Mouse (Mus musculus) liver, embryonic 14 days (tissue): Measurements from ENCODE around the gene Olfr1143. TPM values are rescaled to one million over a fixed set of nuclear protein-coding genes. Genes with fewer than 3 reads are reported as not detected.

Experiments used
- polyA plus RNA-seq: library from polyadenylated mRNA; depleted of rRNA; stranded (reverse); fragments of >200 nt; gene quantifications from 2 replicates; pipeline ENCODE4 v1.2.3, GENCODE M21; 2012; rRNA removed

The Olfr1143 gene
- not detected in 2 replicates for polyA plus RNA-seq

DNA sequence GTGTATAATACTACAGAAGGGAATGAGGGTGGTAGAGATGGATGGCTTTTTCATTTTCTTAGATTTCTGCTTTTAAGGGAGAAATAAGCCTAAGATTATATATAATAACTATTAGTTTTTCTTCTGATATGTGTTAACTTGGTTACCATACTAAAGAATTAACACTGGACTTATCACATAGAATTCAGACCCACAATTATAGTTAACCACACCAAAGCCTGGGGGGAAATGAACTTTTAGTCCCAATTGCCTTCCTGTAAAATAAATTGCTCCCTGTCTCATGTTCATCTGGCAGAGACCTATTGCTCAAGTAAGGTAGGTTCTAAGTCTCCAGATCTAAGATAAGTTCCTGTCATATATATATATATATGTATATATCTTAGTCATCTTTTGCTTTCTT is at the start of gene Olfr1143:
Olfr1143 (plus strand) TSS at position 301 of the 400 bp plus-strand sequence.

DNA sequence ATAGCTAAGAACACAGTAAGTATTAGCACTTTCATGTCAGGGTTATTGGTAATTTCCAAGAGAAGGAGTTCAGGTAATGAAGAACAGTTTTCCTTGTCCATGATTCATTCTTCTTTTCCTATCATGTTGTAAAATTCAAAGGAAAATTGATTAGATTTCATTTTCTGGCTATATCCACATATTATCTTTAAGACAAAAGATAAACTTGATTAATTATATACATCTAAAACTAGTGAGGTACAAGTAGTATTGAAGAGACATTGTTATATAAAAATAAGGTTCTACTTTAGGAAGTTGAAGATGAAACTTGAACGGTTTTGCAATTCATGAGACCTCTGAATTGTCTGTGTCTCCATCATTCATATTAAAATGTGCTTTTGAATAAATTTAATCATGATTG is 46.5 kb upstream of the Olfr1143 start, which contains the start of gene Olfr1141:
Olfr1141 (minus strand) TSS at position 101 of the 400 bp plus-strand sequence.

DNA sequence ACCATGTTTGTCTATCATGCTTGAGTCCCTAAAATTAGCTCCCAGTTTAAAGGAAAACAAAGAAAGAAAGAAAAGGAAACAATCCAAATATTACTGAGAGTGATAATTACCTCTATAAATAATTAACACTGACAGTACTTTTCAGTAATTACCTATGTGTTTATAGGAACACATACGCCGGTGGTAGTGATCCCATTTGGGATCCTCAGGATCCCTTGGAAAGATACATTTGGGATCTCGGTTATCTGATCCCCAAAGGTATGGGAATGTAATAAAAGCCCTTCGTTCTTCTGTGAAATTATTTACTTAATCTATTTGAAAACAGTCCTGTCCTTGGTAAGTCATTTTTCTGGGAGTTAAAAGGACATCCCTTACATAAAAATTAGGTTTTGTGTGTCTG is 21.2 kb upstream of the Olfr1143 start, which contains the start of gene Olfr152:
Olfr152 (plus strand) TSS at position 301 of the 400 bp plus-strand sequence.

DNA sequence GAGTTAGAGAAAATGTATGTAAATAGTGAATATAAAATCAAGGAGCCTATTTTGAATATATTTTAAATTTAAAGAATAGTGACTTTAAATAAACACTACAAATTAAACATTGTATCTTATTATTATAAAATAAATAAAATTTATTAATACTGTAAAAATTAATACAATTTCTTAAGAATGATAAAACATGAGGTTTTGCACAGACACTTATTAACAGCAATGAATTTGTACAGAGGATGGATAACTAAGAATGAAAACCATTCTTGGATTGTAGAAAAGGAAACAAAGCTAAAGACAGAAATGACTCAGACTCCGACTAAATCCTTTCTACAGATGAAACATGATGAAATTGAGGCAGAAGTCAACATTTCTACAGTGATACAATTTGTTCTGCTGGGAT is 9.1 kb downstream of the Olfr1143 start, which contains the start of gene Olfr1145:
Olfr1145 (plus strand) TSS at position 301 of the 400 bp plus-strand sequence.

DNA sequence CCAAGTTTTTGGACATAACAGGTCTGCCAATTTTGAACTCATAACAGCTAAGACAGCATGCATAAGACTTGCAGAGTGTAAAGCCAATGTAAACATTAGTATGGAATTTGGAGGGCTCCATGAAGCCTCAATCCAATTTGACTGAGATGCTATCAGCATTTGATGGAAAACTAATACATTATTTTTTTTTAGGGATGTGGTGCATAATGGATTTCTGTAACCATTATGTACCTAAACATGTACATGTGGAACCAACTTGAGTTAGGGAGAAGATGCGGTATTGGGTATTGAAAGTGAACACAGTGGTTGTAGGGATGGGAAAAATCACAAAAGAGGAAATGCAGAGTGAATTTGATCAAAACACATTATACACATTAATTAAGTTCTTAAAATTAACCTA is 29.8 kb downstream of the Olfr1143 start, which contains the start of gene Olfr1148:
Olfr1148 (plus strand) TSS at position 301 of the 400 bp plus-strand sequence.

DNA sequence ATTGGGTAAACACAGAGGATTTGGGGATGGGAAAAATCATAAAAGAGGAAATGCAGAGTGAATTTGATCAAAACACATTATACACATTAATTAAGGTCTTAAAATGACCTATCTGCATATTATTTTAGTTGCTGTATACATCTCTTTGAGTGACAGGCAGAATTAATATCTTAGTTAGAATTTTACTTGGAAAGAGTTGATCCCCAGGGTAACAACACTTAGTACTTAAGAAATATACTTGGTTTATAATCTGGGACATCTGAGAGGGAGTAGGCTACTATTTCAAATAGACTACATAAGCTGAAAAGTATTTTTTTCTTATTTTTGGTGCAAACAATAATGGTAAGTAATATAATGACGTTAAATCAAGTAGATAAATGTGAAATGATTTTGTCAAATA is 43.3 kb downstream of the Olfr1143 start, which contains the start of gene Olfr1150-ps1:
Olfr1150-ps1 (plus strand) TSS at position 301 of the 400 bp plus-strand sequence.

Other genes with a start within 250 kb of the Olfr1143 start
- gene Olfr1129, start 226.7 kb upstream of the Olfr1143 start, polyA plus RNA-seq = not detected in 2 replicates
- not detected in 2 replicates for gene Olfr1130, start 194.4 kb upstream of the Olfr1143 start, polyA plus RNA-seq
- gene Olfr1131, start 173.5 kb upstream of the Olfr1143 start, polyA plus RNA-seq = not detected in 2 replicates
- gene Olfr1132, start 163.1 kb upstream of the Olfr1143 start, polyA plus RNA-seq = not detected in 2 replicates
- gene Olfr1133, start 153.2 kb upstream of the Olfr1143 start, polyA plus RNA-seq = not detected in 2 replicates
- not detected in 2 replicates for gene Olfr1134, start 142.1 kb upstream of the Olfr1143 start, polyA plus RNA-seq
- gene Olfr1135, start 126.9 kb upstream of the Olfr1143 start, polyA plus RNA-seq = not detected in 2 replicates
- not detected in 2 replicates for gene Olfr1136, start 106.6 kb upstream of the Olfr1143 start, polyA plus RNA-seq
- not detected in 2 replicates for gene Olfr1137, start 87.4 kb upstream of the Olfr1143 start, polyA plus RNA-seq
- not detected in 2 replicates for gene Olfr1138, start 60.6 kb upstream of the Olfr1143 start, polyA plus RNA-seq
- gene Olfr1140, start 56.8 kb upstream of the Olfr1143 start, polyA plus RNA-seq = not detected in 2 replicates
- not detected in 2 replicates for gene Olfr1141, start 46.6 kb upstream of the Olfr1143 start, polyA plus RNA-seq
- not detected in 2 replicates for gene Olfr152, start 21.1 kb upstream of the Olfr1143 start, polyA plus RNA-seq
- not detected in 2 replicates for gene Olfr1145, start 9.2 kb downstream of the Olfr1143 start, polyA plus RNA-seq
- not detected in 2 replicates for gene Olfr1148, start 29.9 kb downstream of the Olfr1143 start, polyA plus RNA-seq
- not detected in 2 replicates for gene Olfr1150-ps1, start 43.4 kb downstream of the Olfr1143 start, polyA plus RNA-seq
- not detected in 2 replicates for gene Olfr1151, start 55.3 kb downstream of the Olfr1143 start, polyA plus RNA-seq
- not detected in 2 replicates for gene Olfr1152, start 65.9 kb downstream of the Olfr1143 start, polyA plus RNA-seq
- not detected in 2 replicates for gene Olfr1153, start 94.4 kb downstream of the Olfr1143 start, polyA plus RNA-seq
- gene Olfr1154, start 104.6 kb downstream of the Olfr1143 start, polyA plus RNA-seq = not detected in 2 replicates
- not detected in 2 replicates for gene Olfr1155, start 144.5 kb downstream of the Olfr1143 start, polyA plus RNA-seq
- gene Olfr1156, start 152.5 kb downstream of the Olfr1143 start, polyA plus RNA-seq = not detected in 2 replicates
- gene Olfr1157, start 167.7 kb downstream of the Olfr1143 start, polyA plus RNA-seq = not detected in 2 replicates
- gene Olfr74, start 174.1 kb downstream of the Olfr1143 start, polyA plus RNA-seq = not detected in 2 replicates
- gene Olfr1158, start 189.5 kb downstream of the Olfr1143 start, polyA plus RNA-seq = not detected in 2 replicates
- gene Olfr1160, start 207.7 kb downstream of the Olfr1143 start, polyA plus RNA-seq = not detected in 2 replicates
- gene Olfr1161, start 222.2 kb downstream of the Olfr1143 start, polyA plus RNA-seq = not detected in 2 replicates
- gene Olfr73, start 237.1 kb downstream of the Olfr1143 start, polyA plus RNA-seq = not detected in 2 replicates